Mouse (Mus musculus): ENCODE measurements at regions not wholly inside any gene's neighbourhood (a gene's known extent, or its start where the extent isn't known, plus 50 kb on each side); places are given as distances from the start of the nearest gene placed in this dataset.

GRCm38 (mm10) chr15:32110659-32111058, 66.4 kb upstream of the Tas2r119 start:
- DNase-seq: no peak

Data from cerebellum, postnatal 25 days (tissue).